Mouse (Mus musculus) heart, postnatal 36 days (tissue): ENCODE measurements around the gene Rhoh. TPM values are rescaled to one million over a fixed set of nuclear protein-coding genes. Genes with fewer than 3 reads are reported as not detected.

Experiments
- DNase-seq, 2 experiments: peaks; one replicate each; pipeline ENCODE4 v3.0.0; 2021 to 2022
- intact Hi-C: fragments of 180-260 bp; cut with DNase I; formaldehyde crosslinking; loops from one replicate; pipeline ENCODE4 v1.15.1; 2025
- total RNA-seq, 2 experiments: library from RNA; stranded (reverse); gene quantifications; 2 replicates each; pipeline ENCODE4 v1.2.3; 2021

Rhoh gene
- total RNA-seq, 2 experiments from 2014 or later: 0.42 to 0.92 TPM

GRCm38 (mm10) chr5:65921477-65922138 lies 60.6 kb downstream of the Rhoh start:
- intact Hi-C loops: no loop called here
- DNase-seq: no peak

GRCm38 (mm10) chr5:65926666-65927065 lies 65.7 kb downstream of the Rhoh start:
- intact Hi-C loops: no loop called here
- DNase-seq: no peak

- intact Hi-C loops: no loop called here
- no peak for DNase-seq
Measured at GRCm38 (mm10) chr5:65929162-65929561, 68.1 kb downstream of the Rhoh start.

- no peak for DNase-seq
- intact Hi-C loops: loop anchor here (10.0 kb wide), 1 partner anchor 215 kb away; no protein-coding TSS in a partner anchor
Measured at GRCm38 (mm10) chr5:65930171-65930570, 69.2 kb downstream of the Rhoh start.

GRCm38 (mm10) chr5:65933258-65933657 lies 72.2 kb downstream of the Rhoh start:
- no peak for DNase-seq
- intact Hi-C loops: loop anchor here (10.0 kb wide), 1 partner anchor 218 kb away; no protein-coding TSS in a partner anchor

- intact Hi-C loops: loop anchor here (10.0 kb wide), 1 partner anchor 219 kb away; no protein-coding TSS in a partner anchor
- DNase-seq: no peak
Measured at GRCm38 (mm10) chr5:65933764-65934163, 72.8 kb downstream of the Rhoh start.

GRCm38 (mm10) chr5:65934783-65935182 lies 73.8 kb downstream of the Rhoh start, which contains the start of gene Chrna9:
Chrna9 (plus strand) TSS chr5:65934921.
- DNase-seq: no peak
- intact Hi-C loops: loop anchor here (5.0 to 10.0 kb wide), 3 partner anchors 172 to 532 kb away; partner anchors contain the start of gene N4bp2

- no peak for DNase-seq
- intact Hi-C loops: loop anchor here (2.0 to 10.0 kb wide), 4 partner anchors 114 to 535 kb away; partner anchors contain the start of gene N4bp2
Measured at GRCm38 (mm10) chr5:65937011-65937726, 76.2 kb downstream of the Rhoh start.

- DNase-seq: peak; percentile 75 to 82
- intact Hi-C loops: loop anchor here (2.0 to 10.0 kb wide), 4 partner anchors 115 to 536 kb away; partner anchors contain the start of gene N4bp2
Measured at GRCm38 (mm10) chr5:65937998-65938715, 77.1 kb downstream of the Rhoh start.

GRCm38 (mm10) chr5:65941145-65941544 lies 80.1 kb downstream of the Rhoh start:
- no peak for DNase-seq
- intact Hi-C loops: no loop called here

Other genes starting within 250 kb of the Rhoh start
- gene Pds5a, start 162.9 kb upstream of the Rhoh start, total RNA-seq: 10 to 100 TPM; 59.5 to 60.5 TPM
- 10 to 100 TPM; 13.5 to 14.6 TPM for gene N4bp2, start 97.7 kb upstream of the Rhoh start, total RNA-seq
- gene Chrna9, start 73.7 kb downstream of the Rhoh start, total RNA-seq: not detected
- gene 9130230L23Rik, start 143.1 kb downstream of the Rhoh start, total RNA-seq: not detected